Mouse (Mus musculus) kidney, adult 9 months (tissue): ENCODE data around the gene Bahcc1.

Experiments
- DNase-seq: peaks from one replicate; pipeline ENCODE4 v3.0.0; 2022

Bahcc1 gene

DNA sequence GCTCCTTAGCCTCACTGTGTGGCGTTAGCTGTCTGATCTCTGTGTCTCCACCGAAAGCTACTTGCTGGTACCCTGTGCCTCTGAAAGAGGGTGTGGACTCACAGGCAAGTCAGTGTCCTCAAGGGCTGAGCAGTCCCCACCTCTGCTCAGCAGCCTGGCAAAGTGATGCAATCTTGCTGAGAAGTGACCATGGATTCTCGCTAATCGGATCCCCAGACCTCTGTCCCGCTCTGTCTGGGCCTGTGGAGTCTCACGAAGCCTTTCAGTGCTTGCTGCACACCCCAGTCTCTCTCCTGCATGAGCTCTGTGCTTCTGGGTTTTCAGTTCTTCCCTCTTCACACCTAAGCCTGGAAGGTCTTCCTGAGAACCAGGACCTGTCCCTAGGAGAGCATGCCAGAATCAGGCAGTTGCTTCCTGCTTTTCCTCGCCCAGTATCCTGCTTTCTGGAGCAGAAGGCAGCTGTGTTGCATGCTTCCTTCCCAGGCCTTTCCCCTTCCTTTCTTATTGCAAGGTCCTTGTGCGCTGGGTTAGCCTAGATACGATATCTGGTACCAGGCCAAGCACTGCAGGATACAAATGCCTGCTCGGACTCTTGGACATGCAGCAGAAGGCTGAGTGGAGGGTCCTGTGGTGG is 15.5 kb downstream of the Bahcc1 start:
- DNase-seq, result no peak

DNA sequence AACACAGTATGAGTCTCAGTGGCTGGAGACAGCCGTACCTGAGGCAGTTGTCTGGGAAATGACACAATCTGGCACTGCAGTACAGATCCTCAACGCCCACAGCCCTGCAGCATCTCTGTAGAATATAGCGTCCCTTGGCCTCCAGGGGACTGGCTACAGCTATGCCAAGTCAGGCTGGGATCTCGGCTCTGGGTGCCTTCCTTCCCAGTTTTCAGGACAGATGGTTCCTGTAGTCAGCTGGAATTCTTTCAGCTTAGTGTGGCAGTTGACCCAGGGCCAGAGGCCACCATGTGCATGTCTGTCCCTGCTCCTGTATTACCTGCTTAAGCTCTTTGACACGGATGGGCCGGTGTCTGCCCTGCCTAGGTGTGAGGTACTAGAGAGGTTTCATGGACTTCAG is 16.2 kb downstream of the Bahcc1 start:
- no peak for DNase-seq

DNA sequence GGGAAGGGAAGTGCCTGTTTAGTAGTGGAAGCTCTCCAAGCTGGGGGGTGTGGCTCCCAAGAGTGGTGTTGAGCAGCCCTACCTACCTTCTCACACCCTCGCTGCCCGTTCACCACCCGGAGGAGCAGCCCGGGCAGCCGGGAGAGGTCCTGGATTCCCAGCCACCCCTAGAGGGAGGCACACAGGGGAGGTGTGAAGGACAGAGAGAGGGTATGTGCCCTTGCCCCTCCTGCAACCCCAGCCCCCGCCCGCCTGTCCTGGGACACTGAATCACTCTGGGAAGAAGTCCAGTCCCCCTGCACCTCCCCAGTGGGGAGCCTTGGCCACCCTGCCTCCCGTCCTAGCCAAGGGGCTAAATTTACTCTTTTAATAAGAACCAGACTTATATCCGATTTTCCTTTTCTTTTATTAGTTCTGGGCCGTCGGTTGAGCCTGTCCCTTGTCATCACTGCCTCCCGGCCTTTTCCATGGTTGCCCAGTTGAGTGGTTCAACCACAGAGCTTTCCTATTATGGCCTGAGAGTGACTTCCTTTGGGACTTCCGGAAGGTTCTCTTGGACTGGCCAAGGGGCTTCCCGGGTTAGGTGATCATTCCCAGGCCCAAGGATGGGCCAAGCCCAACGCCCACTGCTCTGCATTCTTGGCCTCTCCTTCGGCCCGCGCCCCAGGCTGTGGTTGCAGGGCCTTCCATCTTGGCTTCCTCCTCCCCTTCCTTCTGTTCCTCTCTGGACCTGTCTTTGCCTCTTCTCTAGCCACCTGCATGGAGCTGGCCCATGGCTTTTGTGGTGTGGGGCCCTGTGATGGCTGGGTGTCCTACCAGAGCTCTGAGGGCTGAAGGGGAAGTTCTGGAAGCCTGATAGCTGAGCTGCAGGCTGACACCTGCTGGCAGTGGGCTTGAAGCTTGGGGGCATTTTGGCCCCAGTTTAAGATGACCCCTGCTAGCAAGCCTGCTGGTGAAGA is 18.5 kb downstream of the Bahcc1 start:
- no peak for DNase-seq

DNA sequence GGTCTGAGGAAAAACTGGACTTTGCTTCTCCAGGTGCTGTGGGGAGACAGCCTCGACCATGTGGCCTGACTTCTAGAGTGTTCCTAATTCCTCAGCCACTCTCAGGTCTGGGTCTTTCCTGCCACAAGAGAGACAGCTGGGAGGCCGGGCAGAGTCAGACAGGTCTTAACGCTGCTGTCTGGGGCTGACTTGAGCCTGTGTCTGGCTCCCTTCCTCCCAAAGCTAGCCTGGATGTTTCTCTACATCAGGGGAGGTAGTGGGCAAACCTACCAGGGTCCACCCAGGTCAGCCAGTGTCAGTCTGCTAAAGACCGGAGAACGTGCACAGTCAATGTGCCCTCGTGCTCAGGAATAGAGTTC is 19.2 kb downstream of the Bahcc1 start:
- DNase-seq, result no peak

DNA sequence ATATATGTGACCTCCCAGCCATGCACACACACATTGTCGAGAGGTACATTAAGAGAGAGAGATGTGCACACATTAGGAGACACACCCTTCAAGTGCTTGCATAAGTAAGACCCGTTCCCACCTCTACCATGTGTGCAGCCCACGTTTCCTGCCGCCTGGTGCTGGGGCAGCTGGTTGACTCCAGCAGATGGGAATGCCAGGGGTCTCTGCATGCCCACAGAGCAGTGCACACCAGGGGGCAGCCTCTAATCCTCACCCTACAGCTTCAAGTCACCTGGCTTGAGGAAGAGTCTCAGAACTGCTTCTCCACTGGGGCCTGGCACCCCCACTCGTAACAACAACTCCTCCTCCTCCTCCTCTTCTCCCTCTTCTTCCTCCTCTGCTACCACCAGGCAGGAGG is 19.7 kb downstream of the Bahcc1 start:
- no peak for DNase-seq

DNA sequence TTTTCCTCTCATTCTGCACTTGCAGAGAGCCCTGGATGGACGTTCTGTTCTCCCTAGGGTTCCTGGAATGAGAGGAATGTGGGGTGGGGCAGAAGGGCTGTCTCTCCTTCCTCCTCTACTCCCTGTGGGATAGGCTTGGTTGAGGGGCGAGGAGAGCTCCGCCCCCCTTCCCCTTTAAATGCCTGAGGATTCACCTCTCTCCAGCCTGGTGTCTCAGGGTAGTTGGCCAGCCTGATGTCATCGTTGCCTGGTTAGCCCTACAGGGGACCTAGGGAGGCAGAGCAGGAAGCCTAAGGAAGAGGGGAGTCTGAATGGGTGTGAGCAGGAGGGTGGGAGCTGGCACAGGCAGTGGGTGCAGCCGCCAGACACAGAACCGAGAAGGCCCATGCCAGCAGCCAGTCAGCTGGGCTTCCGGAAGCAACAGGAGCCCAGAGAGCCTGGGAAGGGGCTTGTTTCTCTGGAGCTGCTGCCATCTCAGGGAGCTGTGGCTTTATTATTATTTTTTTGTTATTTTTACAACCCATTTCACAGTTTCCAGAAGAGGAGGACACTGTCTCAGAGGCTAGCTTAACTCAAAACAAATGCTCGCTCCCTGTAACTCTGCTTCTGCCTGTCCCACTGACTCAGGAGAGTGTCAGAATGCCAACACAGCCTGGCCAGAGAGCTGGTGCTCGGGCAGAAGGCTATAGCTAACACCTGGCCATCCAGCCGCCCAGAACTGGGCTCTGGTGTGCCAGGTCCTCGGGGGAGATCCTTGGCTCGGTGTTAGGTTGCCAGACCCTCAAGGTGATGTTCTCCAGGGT is 20.3 kb downstream of the Bahcc1 start:
- DNase-seq, result peak; percentile 55

DNA sequence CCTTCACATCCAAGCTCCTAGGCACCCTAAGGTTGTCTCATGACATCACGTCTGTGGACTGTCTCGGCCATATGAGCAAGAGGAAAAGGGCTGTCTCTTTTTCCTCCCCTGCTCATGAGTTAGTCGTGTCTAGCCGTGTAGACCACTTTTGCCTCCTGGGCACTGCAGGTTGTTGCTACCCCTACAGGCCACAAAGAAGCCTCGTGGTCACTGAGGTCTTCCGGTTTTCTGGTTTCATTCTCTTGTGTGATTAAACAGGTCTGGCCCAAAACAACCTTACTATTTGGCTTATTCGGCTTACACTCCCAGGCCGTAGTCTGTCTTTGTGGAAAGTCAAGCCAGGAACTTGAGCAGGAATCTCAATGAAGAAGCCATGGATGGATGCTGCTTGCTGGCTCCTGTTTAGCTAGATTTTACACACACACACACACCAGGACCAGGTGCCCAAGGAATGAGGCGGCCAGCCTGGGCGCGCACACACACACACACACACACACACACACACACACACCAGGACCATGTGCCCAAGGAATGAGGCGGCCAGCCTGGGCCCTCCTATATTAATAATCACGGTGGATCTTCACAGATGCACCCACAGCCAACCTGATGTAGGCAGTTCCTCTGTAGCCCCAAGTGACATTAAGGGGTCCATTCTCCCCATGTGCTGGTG is 21.0 kb downstream of the Bahcc1 start:
- DNase-seq, result no peak

DNA sequence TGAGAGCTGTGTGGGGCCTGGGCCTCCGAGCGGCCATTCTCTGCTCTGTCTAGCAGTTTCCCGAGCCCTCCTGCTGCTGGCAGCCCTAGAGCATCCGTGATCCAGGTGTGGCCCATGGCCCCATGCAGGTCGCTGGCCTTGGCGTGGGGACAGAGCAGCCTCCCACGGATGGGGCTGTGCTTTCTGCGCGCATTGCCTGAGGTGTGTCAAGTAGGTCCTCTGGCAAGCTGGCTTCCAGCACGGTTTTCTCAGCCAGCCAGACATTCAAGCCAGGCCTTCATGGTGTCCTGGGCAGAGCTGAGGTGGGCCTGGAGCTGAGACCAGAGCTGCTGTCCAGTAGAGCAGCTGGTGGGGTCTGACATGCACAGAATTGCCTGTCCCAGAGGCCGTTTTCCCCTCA is 21.7 kb downstream of the Bahcc1 start:
- no peak for DNase-seq

DNA sequence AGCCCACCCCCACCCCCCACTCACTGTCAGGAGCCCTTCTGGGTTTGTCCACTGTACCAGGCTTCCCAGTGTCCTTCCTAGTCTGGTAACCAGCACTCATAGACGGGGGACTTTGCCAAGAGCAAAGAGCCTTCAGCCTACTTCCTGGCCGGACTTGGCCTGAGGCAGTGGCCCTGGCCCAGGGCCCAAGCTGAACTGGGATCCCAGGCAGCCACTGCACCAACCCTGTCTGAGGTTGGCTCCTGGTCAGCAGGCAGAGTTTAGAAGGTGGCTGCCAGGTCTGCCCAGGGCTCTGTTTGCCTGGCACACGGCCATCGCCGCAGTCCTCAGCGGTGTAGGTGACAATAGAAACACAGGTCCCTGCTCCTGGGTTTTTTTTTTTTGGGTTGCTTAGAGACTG is 22.3 kb downstream of the Bahcc1 start:
- DNase-seq, result peak; percentile 96

DNA sequence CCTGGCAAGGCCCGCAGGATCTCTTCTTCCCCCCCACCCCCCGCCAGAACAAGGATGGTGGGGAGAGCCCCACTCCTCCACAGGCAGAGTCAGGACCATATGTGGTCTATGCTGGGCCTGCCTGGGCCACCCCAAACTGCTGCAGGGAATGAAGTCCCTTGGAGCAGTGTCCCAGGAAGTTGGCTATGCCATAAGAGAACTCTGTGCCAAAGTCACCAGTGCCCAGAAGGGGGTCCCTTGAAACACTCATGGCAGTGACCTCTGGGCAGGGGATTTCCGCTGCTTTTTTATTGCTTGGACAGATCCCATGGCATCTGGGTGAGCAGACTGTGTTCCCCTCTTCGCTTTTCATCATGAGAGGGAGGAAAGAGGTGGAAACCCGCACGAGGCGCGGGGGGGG is 22.8 kb downstream of the Bahcc1 start:
- DNase-seq, result no peak

DNA sequence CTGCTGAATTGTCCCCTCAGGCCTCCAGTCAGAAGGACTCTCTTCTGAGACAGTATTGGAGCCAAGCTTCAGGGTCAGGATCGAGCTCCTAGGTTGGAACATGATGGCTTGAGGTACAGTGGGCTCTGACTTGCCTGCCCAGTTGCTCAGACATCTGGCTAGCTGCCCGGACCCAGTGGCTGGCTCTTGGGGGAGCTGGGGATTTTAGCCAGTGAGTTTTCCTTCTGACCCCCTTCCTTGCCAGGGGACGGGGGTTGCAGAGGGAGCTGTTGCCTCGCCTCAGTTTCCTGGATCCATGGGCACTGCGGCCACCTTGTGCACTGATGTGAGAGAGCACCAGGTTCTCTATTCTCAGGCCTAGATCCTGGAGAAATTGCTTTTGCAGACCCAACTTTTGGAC is 23.4 kb downstream of the Bahcc1 start:
- no peak for DNase-seq

DNA sequence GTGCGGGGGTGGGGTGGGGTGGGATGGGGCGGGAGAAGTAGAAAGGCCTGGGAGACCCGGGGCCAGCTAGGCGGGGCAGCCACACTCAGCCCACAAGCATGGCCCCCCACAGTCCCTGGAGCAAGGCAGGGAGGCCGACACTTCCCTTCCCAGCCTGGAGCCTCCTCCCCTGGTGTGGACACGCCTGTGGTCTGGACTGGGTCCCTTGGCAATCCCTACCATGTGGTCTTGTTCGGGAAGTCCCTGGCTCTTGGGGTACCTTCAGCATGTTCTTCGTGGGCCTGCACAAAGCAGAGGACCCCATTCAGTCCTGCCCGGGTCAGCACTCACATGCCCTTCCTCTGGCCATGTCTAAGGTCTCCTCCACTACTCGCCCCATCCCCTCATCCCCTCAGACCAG is 23.8 kb downstream of the Bahcc1 start:
- DNase-seq, result no peak

DNA sequence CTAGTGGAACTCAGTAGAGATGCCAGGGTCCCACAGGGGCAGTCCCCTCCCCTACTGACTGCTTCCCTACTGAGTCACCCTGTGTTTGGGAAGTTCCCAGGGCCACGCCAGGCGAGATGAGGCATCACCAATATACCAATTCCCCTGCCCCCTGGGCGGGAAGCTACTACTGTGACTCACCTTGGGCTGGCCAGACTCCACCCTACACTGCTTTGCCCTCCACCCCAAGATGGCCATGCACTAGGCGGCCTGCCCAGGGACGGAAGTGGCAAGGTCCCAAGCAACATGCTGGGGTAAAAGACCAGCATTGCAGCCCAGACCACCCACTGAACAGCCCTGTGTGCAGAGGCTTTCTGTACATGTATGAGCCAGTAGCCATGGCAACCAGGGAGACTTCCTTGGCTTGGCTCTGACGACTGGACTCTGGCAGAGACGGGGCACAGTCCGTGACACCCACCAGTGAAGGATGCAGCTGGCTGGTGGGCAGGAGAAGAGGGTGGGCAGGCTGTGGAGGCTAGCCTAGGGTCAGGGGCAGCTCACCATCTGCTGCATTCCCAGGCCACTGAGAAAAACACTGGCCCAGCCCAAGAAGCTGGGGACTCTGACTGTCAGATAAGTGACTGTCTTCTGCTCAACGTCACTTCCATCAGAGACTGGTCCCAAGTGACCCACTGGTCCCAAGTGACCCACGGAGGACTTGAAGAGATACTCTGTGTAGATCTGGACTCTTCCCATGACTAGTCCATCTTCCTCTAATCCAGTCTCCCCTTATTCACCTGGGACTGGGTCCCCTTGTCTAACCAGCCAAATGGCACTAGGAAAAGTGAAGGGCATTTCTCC is 24.5 kb downstream of the Bahcc1 start:
- no peak for DNase-seq

DNA sequence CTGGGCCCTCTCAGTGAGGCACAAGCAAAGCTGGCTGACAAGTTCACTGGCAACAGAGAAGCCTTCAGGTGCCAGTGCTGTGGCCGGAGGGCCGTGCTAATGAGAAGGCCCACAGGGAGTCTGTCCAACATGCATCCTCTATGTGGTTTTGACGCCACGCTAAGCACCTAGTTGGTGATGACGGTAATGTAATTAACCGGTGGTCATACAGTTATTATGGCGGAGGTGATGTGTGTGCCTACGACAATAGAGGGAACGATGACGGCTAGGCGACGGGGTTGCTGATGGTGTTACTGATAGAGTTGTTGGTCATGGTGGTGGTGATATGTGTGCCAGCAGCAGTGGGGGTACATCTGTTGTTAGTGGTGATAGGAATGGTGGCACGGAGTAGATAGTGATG is 25.2 kb downstream of the Bahcc1 start:
- no peak for DNase-seq

DNA sequence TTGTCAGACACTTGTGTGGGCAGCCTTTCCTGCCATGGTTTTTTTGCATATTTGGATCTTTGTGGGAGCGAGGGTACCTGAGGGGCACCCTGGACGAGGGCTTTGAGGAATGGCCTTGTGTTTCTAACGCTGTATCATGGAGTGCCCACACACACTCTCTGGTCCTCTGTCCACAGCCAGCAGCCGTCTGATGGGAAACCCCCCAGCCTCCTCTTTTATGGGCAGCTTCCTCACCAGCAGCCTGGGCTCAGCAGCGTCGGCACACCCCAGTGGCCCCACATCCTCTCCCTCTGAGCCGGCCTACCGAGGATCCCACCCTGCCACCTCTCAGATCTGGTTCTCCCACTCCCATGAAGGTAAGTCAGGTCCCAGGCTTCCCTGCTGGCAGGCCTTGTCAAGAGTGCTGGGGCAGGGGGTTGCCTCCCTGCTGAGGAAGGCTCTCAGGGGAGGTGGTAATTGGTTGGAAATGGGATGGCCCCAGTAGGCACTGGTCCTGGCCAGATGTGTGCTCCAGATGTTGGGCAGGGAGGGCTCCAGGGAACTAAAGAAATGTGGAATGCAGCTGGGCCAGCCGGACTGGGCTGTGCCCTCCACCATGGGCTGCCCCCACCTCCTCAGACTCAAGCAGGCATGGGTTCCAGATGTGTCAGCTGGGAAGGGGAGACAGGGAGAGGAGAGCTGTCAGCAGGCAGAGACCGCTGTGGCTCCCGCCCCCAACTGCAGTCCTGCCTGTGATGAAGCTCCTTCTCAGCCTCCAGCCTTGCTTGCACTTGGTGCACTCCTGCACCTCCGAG is 26.3 kb downstream of the Bahcc1 start:
- no peak for DNase-seq

DNA sequence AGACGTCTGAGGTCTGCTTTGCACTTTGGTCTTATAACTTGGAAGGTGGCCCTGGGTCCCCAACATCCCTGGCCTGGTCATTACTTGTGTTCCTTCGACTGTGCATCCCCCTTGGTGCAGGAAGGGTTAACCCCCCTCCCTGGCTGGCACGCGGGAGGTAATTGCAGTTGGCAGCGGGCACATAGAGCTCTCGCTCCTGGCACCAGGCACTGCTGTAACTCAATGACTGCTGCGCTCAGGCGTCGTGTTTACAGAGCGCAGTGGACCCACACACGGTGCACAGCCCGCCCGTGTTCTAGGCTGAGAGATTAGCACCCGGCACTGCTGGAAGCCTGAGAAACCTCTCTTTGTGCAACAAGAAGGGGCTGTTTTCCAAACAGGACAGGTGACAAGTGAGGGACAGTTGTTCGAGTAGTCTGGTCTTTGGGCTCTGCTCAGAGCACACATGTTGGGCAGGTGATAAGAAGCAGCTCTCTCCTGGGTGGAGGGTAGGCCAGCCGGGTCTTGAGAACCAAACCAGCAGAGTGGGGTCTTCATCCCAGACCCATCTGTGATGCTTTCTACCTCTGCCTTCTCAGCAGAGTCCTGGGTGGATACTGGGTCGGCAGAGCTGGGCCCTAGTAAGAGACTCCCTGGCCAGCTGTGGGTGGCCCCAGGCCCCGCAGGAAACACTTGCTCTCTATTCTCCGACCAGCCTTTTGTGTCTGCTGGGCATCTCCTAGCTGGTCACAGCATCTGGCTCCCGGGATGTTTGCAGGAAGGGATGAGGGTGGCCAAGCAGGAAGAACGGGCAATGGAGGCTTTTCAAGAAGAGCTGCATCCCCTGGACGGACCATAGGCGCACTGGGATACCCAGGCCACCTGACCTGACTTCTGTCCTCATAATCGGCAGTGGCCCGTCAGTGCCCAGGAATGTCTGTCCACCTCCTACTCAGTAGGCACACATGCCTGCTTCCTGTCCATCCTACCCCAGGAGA is 27.3 kb downstream of the Bahcc1 start:
- DNase-seq, result peak; percentile 87

DNA sequence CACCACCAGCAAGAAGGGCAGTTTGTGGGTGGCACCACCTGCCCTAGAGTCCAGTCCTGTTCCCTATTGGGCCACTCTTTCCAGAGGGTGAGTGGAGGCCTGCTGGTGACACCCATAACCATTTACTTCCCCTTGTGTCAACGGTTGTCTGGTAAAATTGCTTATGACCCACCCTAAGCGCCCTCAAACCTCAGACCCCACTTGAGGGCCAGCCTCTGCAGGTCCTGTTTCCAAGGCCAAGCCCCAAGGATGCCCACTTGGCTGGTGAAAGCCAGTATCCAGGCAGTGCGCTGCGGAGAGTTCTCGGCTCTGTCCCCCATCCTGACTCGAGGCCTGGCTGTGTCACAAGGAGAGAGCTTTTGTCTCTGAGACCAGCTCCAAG is 28.0 kb downstream of the Bahcc1 start:
- no peak for DNase-seq

DNA sequence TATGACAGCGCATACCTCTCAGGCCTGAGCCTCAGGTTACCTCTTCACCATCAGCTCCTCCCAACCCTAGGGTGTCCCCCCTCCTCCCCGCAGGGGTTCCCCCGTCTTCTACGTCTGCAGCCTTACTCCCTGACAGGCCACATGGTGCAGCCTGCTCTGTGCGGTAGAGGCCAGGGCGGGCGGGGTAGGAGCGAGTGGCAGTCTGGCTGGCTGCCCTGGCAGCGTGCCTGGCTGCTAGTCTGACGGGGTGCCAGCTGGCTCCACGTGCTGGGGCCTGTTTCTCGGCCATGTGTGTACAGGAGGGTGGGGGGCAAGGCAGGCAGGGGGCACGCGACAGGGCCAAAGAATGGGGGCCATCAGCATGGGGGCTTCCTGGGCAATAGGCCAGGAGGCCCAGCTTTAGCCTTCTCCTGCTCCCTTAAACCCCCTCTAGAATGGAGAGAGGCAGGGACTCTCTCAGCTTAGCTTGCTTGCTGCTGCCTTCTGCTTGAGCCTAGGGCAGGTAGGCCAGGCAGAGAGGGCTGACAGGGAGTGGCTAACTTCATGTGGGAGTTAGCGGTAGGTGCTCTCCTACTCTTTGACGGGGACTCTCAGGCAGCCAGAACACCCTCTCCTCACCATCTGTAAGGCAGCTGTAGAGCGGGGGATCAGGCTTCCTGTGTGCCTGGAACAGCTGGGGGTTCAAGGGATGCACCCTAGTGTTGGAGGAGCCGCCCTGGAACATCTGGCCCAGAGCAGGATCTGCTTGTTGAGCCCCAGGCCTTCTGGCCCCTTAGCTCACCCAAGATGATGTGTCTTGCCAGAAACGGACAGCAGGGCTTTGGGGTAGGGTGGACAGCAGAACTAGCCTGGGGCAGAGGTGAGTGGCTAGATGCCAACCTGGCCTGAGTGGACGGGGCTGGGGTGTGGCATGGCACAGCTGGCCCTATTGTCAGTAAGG is 28.9 kb downstream of the Bahcc1 start:
- peak; percentile 97 for DNase-seq

DNA sequence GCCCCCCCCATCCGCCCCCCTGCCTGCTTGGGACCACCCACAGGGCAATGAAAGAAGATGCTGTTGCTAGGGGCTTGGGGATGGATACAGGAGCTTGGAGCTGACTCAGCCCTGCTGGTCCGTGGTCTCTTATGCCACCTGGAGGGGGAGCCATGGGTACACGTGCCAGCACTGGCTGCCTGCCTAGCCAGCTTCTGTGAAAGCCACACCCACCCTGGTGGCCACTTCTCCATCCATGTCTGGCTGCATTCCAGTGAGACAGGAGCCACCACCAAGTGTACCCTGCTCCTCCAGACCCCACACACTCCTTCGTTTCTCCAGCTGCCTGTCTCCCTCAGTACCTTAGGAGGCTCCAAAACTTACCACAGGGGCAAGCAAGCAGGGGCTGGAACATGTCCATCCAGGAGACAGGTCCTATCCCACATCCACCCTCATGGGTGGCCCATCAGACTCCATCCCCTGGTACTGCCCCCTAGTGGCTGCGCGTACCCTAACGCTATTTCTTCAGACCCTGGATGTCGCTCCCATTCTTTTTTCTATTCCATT is 29.7 kb downstream of the Bahcc1 start:
- peak; percentile 93 for DNase-seq
